Mouse (Mus musculus): ENCODE results near the gene Myocd.

The Myocd gene

DNA sequence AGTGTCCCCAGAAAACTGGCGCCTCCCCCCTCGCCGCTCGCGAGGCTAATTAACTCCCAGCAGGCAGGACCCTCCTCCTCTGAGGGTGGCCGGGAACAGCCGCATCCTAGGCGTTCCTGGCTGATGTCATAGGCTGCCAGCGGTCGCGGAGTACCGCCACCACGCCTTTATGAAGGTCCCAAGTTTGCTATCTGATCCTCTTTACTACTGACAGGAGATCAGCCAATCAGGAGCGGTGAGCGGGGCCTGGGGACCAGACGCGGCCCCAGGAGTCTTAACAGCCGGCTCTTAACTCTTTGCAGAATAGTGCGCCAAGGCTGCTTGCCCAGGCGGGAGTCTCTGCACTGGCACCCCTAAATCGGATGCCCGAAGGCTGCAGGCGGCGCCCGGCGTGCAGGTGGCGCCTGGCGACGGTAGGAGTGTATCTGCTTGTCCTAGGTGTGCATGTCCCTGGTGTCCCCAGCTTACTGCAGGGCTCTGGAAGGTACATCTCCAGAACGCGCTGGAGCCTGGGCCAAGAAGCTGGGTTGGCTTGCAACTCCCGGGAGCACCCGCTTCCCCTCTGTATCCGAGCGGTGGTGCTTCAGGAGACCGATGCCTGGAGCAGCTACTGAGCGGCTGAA, at the start of gene Myocd:
Gene Myocd (minus strand): TSS at position 139 of the 623 bp plus-strand sequence.
- peak; percentile 16 for DNase-seq

DNA sequence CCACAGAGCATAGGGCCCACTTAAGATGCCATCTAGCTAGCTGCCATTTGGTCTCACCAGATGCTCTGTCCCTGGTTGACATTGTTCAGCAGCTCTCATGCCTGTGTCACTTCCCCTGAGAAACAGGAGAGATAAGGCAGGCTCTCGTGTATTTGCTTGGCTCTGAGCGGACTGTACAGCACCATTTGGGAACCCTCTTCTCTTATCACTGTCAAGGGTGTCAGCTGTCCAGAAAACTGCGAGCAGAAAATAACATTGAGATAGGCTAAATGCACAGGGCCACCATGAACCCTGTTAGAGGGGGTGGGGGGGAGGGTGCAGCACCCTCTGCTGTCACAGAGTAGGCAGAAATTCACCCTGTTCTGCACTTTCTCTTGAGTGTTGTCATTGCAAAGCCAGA, 34.0 kb upstream of the Myocd start:
- DNase-seq = no peak

DNA sequence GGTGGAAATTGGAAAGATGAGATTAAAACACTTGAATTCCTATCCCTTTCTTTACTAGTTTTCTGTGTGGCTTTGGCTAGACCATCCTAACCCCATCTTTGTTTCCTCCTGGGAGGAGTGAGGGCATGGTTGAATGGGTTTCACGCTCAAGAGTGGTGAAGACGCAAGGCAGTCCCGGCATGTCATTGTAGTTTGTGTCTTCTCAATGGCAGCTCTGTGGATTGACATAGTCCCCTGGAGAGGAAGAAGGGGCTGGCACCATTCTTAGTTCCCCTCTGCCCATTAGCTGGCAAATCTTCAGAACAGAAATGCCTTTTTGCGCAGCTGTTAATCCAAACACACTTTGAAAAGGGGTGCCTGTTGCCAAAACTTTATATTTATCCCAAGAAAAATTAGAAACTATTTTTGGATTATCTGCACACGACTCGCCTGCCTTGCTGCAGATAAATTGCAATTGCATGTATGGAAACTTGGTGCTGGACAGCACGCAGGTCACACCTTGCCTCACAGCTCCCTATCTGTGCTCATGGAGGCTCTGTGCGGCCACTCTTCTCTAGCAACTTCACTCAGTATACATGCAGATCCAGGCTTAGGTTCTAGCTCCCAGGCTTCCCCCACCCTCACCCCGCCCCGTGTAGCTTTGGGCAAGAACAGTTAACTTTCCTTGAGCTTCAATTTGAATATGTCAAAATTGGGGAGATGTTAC, 24.5 kb upstream of the Myocd start:
- DNase-seq = no peak

DNA sequence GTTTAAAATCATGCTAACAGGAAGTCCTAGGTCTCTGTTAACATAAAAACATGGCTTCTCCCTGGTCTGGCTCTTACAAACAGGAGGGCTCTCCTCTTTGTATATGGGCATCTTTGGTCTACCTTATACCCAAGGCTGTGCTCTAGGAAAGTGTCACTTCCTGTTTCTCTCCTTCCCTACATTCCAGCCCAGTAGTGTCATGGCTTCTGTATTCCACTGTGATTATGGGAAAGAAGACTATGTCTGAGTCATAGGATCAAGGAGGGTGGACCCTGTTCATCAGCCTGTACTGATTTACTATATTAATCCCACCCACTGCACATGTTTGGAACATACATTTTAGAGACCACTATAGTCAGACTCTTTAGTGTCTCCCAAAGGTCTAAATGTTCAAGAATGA, 23.2 kb upstream of the Myocd start:
- no peak for DNase-seq

DNA sequence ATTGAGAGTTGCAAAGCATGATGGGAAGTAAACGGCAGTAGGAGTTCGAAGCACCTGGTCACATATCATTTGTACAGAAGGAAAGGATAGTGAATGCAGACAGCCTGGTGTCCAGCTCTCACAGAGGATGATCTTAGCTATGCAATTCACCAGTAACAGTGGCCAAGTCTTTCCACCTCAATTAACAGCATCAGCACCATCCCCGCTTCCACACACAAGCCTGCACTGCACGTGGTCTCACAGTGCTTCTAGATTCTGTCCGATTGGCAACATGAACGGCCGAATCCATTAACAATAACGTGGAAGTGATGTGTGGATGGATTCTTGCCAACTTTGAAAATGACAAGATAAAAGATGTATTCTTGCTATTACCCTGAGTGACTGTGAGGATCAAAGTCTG, 17.9 kb upstream of the Myocd start:
- DNase-seq = no peak

DNA sequence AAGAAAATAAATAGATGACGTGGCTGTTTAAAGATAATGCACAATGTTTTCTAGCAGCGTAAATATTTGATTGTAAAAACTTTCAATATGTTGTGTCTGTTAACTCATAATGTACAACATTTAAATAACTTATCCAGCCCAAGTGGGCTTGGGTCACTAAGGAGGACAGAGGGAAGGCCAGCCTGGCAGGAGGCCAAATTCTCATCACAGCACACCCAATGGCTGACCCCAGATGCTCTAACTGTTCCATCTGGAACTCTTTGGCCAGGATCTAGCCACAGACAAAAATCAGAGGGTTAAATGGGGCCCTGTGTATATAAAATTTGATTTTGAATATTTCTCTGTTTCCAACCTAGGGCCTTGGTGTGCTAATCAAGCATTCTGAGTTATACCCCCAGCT, 16.4 kb upstream of the Myocd start:
- DNase-seq = no peak

DNA sequence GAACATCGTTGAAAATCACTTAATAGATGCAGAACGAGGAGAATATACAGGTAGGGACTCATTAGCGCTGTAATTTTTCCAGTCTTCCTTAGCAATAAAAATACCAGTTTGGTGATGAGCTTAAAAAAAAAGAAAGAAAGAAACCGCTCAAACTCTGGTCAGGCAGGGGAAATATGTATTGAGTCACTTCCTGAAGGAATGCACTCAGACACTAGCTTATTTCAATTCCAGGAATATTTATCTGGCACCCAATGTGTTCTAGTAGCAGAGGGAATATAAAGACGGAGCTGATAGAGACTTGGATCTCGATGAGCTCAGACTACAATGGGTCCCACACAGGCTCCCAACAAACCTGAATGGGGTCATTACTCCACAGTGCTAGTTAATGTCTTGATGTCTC, 5.7 kb upstream of the Myocd start:
- DNase-seq = no peak

DNA sequence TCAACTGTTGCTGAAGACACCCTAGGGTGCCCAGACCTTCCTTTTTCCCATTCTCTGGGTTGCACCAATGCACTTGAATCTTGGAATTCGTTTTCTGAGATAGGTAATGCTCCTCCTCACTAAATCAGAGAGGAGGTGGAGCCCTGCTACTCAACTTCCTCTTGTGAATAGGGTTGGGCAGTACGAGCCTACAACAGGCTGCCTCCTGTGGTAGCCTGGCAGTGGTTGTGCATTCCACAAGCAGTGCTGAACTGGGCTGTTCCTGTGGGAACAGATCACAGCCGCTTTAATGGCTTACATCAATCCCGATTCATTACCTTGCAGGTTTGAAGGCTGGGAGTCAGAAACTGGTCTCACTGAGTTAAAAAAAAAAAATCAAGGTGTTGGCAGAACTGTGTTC, 1.2 kb upstream of the Myocd start:
- no peak for DNase-seq

DNA sequence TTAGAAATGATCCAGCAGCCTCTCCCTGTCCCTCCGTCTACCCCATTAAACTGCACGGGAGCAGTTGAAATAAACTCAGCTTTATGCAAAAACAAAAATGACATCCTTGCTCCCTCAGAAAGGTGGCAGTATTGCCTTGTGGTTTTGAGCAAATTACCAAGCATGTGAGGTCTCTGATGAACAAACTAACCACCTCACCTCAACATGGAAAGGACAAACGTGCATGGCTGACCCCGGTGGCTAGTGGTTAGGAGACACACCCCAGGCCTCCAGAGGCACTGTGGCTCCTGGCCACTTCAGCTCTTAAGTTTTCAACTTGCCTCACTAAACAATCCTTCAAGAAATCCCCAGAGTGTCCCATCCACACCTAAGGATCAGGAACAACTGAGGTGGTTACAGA, 1.5 kb downstream of the Myocd start:
- DNase-seq = no peak

DNA sequence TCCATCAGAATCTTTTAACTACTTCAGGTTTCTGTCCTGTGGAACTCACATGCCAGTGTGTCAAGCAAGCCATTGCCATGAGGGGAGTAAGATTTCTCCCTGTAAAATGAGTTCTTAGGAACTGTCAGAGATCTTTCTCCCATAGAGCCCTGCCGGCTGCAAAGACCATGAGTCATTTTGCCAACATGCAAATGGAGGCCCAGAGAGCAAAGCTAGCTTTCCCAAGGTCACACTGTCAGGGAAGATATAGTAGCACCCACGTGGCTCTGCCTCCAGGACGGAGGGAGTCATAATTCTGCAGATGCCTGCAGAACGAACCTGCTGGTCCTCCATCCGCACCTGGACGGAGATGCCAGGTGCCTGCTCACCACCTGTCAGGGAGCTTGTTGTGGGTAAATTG, 6.3 kb downstream of the Myocd start:
- DNase-seq = no peak

DNA sequence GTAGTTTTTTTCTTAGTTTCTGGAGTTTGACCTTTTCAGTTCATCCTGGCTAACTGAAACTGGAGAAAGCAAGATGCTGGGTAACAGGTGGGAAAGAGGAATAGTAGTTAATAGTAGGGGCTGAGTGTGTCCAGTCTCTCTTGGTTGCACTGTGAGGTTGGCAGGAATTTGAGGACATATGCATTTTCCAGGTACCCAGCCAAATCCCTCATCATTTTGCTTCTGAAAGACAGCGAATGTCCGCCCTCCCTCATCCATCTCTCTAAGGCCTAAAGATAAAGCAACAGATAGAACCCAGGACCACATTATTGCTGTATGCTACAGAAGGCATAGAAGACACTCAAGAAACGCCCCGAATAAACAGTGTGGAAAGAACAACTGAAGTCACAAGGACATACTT, 10.8 kb downstream of the Myocd start:
- no peak for DNase-seq

DNA sequence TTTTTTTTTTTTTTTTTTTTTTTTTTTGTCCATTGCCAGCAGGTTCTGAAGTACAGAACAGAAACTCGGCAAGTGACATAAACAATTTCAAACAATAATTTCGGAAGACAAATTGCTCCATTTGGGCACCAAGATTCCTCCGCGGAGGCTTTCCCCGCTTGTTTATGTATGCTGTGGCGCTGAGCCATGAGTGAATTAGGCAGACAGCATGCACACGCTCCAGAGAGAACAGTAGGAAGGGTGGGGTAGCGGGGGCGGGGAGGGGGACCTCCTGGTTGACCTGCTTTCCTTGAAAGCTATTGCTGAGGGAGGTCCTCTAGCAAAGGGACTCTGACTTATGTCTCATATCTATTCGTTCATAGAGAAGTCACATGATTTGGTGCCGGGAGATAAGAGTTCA, 13.6 kb downstream of the Myocd start:
- no peak for DNase-seq

DNA sequence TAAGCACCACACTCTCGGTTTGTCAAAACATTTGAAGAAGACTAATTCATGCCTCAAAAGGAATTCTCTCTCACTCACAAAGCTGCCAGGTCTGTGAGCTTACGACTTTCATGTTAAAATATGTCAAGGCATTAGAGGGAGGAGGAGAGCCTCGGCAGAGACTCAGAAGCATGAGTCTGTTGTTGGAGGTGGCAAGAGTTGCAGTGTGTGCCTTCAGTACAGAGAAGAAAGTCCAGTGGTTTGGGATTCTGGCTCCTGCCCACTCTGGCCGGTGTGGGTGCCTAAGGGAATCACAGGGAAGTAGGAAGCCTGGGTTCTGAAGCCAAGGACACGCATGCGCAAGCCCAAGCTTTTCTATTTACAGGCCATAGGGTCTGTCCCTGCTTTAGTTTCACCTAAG, 14.2 kb downstream of the Myocd start:
- no peak for DNase-seq

DNA sequence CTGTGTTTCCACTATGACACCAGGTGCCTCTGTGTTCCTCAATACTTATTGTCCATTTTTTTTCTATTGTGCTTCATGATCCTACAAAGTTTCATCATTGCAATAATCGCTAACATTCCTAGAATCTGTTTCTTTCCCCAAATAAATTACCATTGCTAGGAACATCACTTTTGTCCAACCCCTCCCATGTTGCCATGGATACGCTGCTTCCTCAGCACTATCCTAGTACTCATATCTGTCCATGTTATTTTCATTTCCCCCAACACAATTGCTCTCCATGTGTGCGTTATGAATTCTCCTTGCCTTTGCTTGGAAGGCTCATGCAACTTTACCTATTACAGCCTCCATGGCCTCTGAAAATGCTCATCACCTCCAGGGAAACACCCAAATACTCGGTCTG, 19.4 kb downstream of the Myocd start:
- DNase-seq = no peak

DNA sequence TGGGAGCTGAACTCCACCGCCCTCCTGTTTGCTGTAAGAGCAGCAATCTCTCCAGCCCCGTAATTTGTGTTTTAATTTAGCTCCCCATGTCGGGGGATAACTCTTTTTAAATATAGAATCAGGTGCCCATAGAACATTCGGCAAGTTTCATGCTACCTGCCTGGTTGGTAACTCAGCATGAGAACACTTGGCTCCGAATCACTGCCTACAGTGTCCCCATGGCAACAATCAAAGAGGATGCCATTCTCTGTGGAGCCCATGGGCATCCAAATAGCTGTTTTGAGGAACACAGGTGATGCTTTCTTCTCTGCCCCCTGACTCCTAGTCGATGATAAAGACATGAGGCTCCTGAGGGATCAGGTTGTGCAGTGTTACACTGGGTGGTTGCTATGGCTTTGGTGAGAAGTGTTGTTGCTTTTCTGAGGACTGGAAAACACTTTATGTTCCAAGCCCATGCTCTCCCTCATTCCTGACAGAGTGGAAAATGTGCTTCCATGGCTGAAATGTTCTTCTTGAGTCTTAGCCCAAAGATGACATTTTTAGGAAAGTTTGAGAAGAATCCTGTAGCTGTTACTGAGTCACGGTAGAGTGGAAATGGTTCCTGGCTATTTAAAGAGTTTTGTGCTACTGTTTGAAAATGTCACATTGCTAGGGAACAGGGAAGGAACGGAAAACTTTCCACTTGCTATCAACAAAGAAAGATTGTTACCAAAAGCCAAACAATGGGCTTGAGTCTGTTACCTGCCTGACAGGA, 23.3 kb downstream of the Myocd start:
- no peak for DNase-seq

DNA sequence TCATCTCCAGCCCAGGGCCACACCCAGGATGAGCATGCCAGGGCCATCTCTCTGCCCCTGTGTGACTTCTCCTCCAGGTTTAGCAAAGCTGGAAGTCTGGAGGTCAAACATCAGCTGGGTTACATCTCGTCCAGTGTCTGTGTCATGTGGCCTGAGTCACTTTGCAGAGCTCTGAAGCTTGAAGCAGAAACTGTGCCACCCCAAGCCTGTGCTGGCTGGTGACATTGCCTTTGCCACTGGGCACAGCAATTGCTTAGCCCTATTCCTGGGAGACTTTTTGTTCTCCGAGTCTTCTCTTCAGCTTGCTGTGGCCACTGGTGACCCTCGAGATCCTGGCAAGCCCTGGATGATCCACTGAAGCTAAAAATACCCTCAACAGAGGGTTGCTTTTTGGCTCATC, 26.2 kb downstream of the Myocd start:
- DNase-seq = no peak

DNA sequence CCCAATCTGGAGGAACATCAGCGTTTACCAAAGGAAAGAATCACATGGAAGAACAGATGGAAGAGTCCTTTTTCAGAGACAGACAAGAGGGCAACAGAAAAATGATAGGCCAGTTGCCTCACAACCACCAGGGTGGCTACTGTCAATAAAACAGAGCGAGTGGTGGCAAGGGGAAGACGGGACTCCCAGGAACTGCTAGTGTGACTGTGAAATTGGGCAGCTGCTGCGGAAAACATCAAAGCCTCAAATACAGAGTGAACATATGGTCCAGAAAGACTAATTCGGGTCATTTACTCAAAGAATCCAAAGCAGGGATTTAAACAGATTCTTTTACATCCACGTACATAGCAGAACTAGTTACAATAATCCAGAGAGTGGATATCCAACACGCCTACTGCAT, 29.3 kb downstream of the Myocd start:
- no peak for DNase-seq

DNA sequence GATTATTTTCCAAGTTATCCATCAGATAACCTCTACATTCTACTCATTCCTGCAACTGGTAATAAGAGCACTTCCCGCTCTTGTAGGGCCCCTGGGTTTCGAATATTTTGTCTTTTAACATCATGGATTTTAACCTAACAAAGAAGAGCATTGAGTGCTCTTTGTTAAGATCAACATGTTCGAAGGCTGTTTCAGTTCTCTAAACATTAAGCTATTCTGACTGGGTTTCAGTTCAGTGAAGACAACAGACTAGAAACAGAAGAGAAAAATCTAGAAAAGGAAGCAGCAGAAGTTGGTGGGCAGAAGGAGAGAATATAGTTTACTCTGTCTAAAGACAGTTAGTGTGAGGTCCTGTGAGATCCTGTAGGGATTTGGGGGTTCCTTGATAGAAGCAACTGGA, 31.9 kb downstream of the Myocd start:
- DNase-seq = no peak

DNA sequence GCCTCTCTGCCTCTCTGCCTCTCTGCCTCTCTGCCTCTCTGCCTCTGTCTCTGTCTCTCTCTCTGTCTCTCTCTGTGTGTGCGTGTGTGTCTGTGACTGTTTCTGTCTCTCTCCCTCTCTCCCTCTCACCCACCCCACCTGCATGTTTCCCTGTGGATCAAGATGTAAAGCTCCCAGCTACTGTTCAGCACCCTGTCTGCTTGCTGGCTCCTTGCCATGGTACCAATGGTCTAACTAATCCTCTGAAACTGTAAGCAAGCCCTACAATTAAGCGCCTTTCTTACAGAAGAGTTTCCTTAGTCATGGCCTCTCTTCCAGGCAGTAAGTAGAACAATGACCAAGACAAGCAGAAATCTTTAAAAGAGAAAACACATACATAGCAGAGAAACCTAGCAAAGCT, 32.9 kb downstream of the Myocd start:
- no peak for DNase-seq

DNA sequence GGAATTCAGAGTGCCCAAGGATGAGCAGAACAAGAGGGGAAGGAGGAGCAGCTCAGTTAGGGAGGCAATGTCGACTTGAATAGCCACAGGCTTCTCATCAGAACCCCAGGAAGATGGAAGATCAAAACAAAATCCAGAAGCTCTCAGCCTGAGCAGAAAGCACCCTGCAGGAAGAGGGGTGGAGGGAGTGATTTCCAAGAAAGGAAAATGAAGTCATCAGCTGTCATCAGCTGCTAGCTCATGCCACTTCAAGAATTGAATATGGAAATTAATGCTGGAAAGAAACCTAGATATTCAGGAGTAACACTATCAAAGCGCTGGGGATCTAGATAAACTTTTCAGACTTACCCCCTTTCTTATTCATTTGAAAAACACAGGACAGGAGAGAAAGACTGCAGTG, 34.4 kb downstream of the Myocd start:
- DNase-seq = no peak

DNA sequence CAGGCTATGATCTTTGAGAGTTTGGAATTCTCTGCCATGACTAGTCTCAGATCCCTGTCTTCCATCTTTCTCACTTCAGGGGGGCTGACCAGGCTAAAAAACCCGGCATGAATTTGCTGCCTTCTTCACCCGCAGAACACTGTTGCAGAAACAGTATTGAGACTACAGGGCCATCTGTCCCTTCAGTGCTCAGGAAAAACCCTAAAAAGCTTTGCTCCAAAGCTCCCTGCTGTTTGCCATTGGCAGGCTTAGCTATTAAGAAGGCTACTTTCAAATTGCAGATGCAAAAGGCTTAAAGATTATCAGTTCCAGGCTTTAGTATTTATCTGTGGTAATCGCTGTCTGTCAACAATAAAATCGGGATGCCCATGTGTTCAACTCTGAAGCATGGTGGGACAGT, 38.0 kb downstream of the Myocd start:
- no peak for DNase-seq

DNA sequence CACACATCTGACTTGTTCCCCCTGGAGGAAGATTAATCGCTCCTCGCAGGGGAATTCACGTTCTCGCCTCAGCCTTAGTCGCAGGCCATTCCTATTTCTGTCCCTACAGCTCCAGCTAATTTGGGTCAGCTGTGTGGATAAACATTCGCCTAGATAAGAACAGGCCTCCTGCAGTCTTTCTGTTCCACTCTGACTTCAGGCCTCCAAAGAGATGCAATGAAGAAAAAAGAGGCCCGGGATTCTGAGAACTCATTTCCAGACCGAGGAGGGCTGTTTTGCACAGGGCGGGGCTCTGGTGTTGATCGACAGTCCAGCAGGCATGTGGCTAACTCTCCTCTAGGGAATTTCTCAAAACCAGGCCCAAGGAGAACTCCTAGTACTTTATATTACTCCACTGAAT, 43.0 kb downstream of the Myocd start:
- DNase-seq = no peak

DNA sequence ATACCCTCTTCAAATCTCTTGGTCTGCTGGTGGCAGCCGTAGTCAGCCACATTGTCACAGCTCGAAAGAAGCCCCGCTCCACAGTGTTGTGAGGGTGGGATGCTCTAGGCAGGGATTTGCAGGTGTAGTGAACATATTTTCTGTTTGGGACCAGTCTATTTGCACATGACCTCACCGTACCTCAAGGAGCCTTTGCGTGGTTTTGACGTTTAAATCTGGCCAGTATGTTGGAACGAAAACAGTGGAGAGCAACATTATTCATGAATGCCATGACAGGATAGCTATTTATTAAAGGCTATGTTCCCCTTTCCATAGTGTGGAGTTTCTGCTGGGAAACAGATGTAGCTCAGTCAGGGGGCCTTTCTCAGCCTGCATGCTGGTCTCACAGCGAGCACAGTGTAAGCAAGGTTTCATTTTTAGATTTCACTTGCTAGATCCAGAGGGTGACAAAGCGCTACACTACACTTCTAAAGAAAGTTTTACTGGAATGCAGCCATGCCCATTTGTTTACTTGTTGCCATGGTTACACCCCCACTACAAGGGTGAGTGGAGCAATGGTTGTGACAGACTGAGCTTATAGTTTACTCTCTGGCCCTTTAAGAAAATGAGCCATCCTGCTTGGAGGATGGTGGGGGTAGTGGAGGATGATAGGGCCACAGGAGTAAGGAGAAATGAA, 54.7 kb downstream of the Myocd start:
- DNase-seq = no peak

DNA sequence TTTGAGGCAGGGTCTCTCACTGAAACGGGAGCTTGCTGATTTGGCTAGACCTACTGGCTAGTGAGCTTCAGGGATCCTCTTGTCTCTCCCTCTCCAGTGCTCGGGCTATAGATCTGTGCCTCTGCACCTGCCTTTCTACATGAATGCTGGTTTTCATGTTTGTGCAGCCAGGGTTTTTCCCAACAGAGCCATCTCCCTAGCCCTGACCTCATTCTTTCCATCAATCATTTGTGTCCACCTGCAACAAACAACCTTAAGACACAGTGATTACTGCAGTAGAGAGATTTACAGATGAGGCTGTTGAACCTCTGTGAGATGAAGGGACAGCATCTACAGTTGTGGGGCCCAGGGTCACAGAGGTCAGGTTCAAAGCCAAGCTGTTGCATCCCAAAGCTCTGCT, 56.0 kb downstream of the Myocd start:
- no peak for DNase-seq

Measured in right cerebral cortex, postnatal 4 days (tissue).